Mouse (Mus musculus): ENCODE measurements around the gene Psmd5. TPM values are rescaled to one million over a fixed set of nuclear protein-coding genes. Genes with fewer than 3 reads are reported as not detected.
A peak's percentile ranks its signal among the peaks of the same experiment; 100 is the strongest.
"Not testable (repeated sequence)": the region's sequence is repeated elsewhere in the genome, so short reads cannot be mapped to it uniquely, and the experiment has no call there.

Psmd5 gene
- polyA plus RNA-seq, 1 experiment from 2014 or later: 114 TPM

- no peak overlapping the region for H3K27ac ChIP-seq (replicated peaks; ENCODE audit: low read depth, low read length)
- 0 out of 2 replicates have a peak overlapping the region, but pooled peaks have one; percentile 10 for H3K4me3 ChIP-seq (ENCODE audit: low read depth, low read length)
- no peaks in the 10 kb centered on the region for H3K9me3 ChIP-seq (replicated peaks; ENCODE audit: control insufficient read depth, low read length)
- DNase-seq (ENCODE audit: low spot score) (no peak), ATAC-seq (replicated peaks; ENCODE audit: insufficient number of reproducible peaks, low FRiP score, low TSS enrichment, low read depth) (no peak)
- no peak overlapping the region for H3K9ac ChIP-seq (replicated peaks; ENCODE audit: low read length)
- H3K4me2 ChIP-seq (ENCODE audit: low read depth, low read length): peak overlapping the region; percentile 7; the same call in 1 of the 2 replicates
- WGBS: 74% methylated on average over 3 of the region's 3 CpGs
- H3K4me1 ChIP-seq (ENCODE audit: control insufficient read depth, insufficient read depth, low read length): no peaks in the 10 kb centered on the region
- H3K36me3 ChIP-seq (replicated peaks; ENCODE audit: control insufficient read depth, insufficient read depth, low read depth, low read length): no peaks in the 10 kb centered on the region
- no peaks in the 10 kb centered on the region for H3K27me3 ChIP-seq (ENCODE audit: control insufficient read depth, insufficient read depth, low read length)
Measured at GRCm38 (mm10) chr2:34803746-34804145, 71.0 kb downstream of the Psmd5 start.

DNA sequence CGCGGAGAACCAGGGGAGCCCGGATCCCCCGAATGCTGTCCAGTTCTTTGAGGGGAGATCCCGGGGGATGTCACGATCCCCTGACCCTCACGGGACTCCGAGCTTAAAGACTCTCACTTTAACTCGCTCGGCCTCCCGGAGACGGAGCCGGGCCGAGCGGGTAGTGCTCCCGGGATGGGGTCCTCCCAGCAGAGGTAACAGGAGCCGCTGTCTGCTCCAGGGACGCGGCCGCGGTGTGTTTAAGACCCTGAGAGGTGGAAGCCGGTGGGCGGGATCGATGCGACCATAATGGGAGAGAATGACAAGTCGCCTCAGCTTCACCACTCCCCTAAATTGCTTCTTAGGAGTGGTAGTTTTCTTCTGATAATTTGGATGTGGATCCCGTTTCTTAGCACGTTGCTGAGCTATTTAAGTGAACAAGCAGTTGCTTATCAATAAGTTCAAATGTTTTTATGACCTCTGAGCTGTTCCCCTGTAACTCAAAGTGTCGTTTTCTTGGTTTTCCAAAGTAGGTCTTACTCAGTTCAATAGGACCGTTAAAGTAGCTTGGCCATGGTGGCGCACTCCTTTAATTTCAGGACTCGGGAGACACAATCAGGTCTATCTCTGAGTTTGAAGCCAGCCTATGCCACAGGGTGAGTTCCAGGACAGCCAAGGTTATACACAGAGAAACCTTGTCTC is 72.1 kb downstream of the Psmd5 start:
- not testable (repeated sequence) for H3K27me3 ChIP-seq (ENCODE audit: control insufficient read depth, insufficient read depth, low read length); H3K4me1 ChIP-seq (ENCODE audit: control insufficient read depth, insufficient read depth, low read length); H3K36me3 ChIP-seq (replicated peaks; ENCODE audit: control insufficient read depth, insufficient read depth, low read depth, low read length); H3K9me3 ChIP-seq (replicated peaks; ENCODE audit: control insufficient read depth, low read length)
- under 1% methylated on average over 21 of the region's 32 CpGs for WGBS
- H3K4me2 ChIP-seq (ENCODE audit: low read depth, low read length): peak overlapping the region; percentile 53
- peak overlapping the region; percentile 65 for H3K27ac ChIP-seq (replicated peaks; ENCODE audit: low read depth, low read length)
- peak overlapping the region; percentile 76 for H3K9ac ChIP-seq (replicated peaks; ENCODE audit: low read length)
- peak overlapping the region; percentile 58 for H3K4me3 ChIP-seq (ENCODE audit: low read depth, low read length)
- ATAC-seq (replicated peaks; ENCODE audit: insufficient number of reproducible peaks, low FRiP score, low TSS enrichment, low read depth): peak; percentile 50
- DNase-seq (ENCODE audit: low spot score): peak; percentile 22

DNA sequence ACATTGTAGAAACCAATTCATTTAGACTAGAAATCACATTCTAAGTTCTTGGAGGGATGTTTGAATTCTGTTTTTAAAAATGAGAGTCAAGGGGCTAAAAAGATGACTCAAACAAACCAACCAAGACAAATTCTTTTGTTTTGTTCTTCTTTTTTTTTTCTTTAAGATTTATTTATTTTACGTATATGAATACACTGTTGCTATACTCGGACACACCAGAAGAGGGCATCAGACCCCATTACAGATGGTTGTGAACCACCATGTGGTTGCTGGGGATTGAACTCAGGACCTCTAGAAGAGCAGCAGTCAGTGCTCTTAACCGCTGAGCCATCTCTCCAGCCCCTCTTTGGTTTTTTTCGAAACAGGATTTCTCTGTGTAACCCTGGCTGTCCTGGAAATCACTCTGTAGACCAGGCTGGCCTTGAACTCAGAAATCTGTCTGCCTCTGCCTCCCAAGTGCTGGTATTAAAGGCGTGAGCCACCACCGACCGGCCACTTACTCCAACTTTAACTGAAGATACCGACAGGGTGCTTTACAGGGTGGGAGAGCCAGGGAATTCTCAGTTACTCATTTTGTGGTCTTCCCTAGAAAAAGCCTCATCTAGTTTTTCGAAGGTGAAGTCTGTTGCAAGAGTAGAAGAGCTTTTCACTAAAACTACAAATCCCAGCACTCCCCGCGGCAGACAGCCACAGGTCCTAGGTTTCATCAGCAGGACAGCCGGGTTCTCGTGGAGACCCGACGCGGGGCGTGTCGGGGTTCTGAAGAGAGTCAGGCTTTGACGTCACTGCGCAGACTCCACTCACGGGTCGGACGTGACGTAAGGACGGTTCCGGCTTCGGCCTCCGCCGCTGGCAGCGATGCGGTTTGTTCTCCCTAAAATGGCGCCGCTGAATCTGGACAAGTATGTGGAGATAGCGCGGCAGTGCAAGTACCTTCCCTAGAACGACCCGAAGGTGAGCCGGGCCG is 73.0 kb downstream of the Psmd5 start:
- Histone ChIP-seq H3K4me3 (ENCODE audit: low read depth, low read length) (peak overlapping the region; percentile 58), H3K9ac (replicated peaks; ENCODE audit: low read length) (peak overlapping the region; percentile 76), H3K27ac (replicated peaks; ENCODE audit: low read depth, low read length) (peak overlapping the region; percentile 65), H3K27me3 (ENCODE audit: control insufficient read depth, insufficient read depth, low read length) (no peaks in the 10 kb centered on the region), H3K36me3 (replicated peaks; ENCODE audit: control insufficient read depth, insufficient read depth, low read depth, low read length) (no peaks in the 10 kb centered on the region), H3K4me2 (ENCODE audit: low read depth, low read length) (peak overlapping the region; percentile 30; the same call in 1 of the 2 replicates), H3K9me3 (replicated peaks; ENCODE audit: control insufficient read depth, low read length) (no peaks in the 10 kb centered on the region), H3K4me1 (ENCODE audit: control insufficient read depth, insufficient read depth, low read length) (no peaks in the 10 kb centered on the region)
- DNase-seq (ENCODE audit: low spot score) (peak; percentile 100), ATAC-seq (replicated peaks; ENCODE audit: insufficient number of reproducible peaks, low FRiP score, low TSS enrichment, low read depth) (peak; percentile 95)
- 5% methylated on average over 39 of the region's 39 CpGs for WGBS

DNA sequence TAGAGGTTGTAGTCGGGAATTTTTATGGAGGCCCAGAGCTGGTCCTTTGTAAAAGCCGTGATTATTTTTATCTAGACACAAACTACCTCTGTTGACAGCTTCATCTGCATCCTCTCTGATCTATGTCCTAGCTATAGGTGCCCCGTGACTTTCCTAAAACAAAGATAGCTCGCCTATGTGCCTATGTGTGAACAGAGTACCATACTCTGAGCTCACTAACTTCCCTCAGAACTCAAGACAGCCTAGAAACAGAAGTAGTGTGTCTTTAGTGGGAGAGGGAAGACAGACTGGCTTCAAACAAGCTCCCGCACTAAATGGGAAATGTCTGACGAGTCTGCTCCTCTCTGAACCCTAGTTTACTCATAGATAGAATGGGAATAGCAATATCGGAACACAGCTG is 74.4 kb downstream of the Psmd5 start:
- no peak overlapping the region for H3K4me2 ChIP-seq (ENCODE audit: low read depth, low read length)
- no peaks in the 10 kb centered on the region for H3K27me3 ChIP-seq (ENCODE audit: control insufficient read depth, insufficient read depth, low read length)
- H3K4me1 ChIP-seq (ENCODE audit: control insufficient read depth, insufficient read depth, low read length): no peaks in the 10 kb centered on the region
- WGBS: 82% methylated on average over 7 of the region's 7 CpGs
- H3K36me3 ChIP-seq (replicated peaks; ENCODE audit: control insufficient read depth, insufficient read depth, low read depth, low read length): no peaks in the 10 kb centered on the region
- H3K4me3 ChIP-seq (ENCODE audit: low read depth, low read length): no peak overlapping the region
- DNase-seq (ENCODE audit: low spot score) (no peak), ATAC-seq (replicated peaks; ENCODE audit: insufficient number of reproducible peaks, low FRiP score, low TSS enrichment, low read depth) (no peak)
- no peaks in the 10 kb centered on the region for H3K9me3 ChIP-seq (replicated peaks; ENCODE audit: control insufficient read depth, low read length)
- H3K9ac ChIP-seq (replicated peaks; ENCODE audit: low read length): no peak overlapping the region
- no peak overlapping the region for H3K27ac ChIP-seq (replicated peaks; ENCODE audit: low read depth, low read length)

Other genes with a start within 250 kb of the Psmd5 start
- gene Gapvd1, start 119.7 kb downstream of the Psmd5 start, polyA plus RNA-seq (2014; fragmentation: Nextera tagmentation; extraction: Ambion mirVana): 92.5 and 96.3 TPM in 2 replicates
- gene Hspa5, start 103.0 kb downstream of the Psmd5 start, polyA plus RNA-seq (2014; fragmentation: Nextera tagmentation; extraction: Ambion mirVana): 1,023 and 1,118 TPM in 2 replicates
- gene Rabepk, start 75.1 kb downstream of the Psmd5 start, polyA plus RNA-seq (2014; fragmentation: Nextera tagmentation; extraction: Ambion mirVana): 34.5 and 40.2 TPM in 2 replicates
- gene Fbxw2, start 48.7 kb downstream of the Psmd5 start, polyA plus RNA-seq (2014; fragmentation: Nextera tagmentation; extraction: Ambion mirVana): 66.3 and 71.2 TPM in 2 replicates
- gene Gm34653, start 42.0 kb downstream of the Psmd5 start, polyA plus RNA-seq (2014; fragmentation: Nextera tagmentation; extraction: Ambion mirVana): 0.33 TPM in 1 of 2 replicates, not detected in the other
- gene Cutal, start 572 bp downstream of the Psmd5 start, polyA plus RNA-seq (2014; fragmentation: Nextera tagmentation; extraction: Ambion mirVana): 0.15 and 0.32 TPM in 2 replicates
- 2.2 and 2.3 TPM in 2 replicates for gene Phf19, start 39.1 kb upstream of the Psmd5 start, polyA plus RNA-seq (2014; fragmentation: Nextera tagmentation; extraction: Ambion mirVana)
- gene Traf1, start 86.8 kb upstream of the Psmd5 start, polyA plus RNA-seq (2014; fragmentation: Nextera tagmentation; extraction: Ambion mirVana): 0.35 and 1.1 TPM in 2 replicates
- 0.38 TPM in 1 of 2 replicates, not detected in the other for gene Hc, start 186.5 kb upstream of the Psmd5 start, polyA plus RNA-seq (2014; fragmentation: Nextera tagmentation; extraction: Ambion mirVana)
- gene AI182371, start 226.6 kb upstream of the Psmd5 start, polyA plus RNA-seq (2014; fragmentation: Nextera tagmentation; extraction: Ambion mirVana): 0.13 TPM in 1 of 2 replicates, not detected in the other
- 31.3 and 32.7 TPM in 2 replicates for gene Cntrl, start 234.5 kb upstream of the Psmd5 start, polyA plus RNA-seq (2014; fragmentation: Nextera tagmentation; extraction: Ambion mirVana)